Mouse (Mus musculus): ENCODE results near the gene Acta2. TPM values are rescaled to one million over a fixed set of nuclear protein-coding genes. Genes with fewer than 3 reads are reported as not detected.

Gene Acta2
- polyA plus RNA-seq, 1 experiment from 2014 or later: 787 TPM

GRCm38 (mm10) chr19:34195031-34195430 lies 60.4 kb downstream of the Acta2 start:
- DNase-seq (ENCODE audit: low read depth, low spot score): no peak
- POLR2A ChIA-PET: interaction anchor here (0.6 to 0.7 kb wide), 2 partner anchors 32 to 43 kb away, joined by 3 to 4 read pairs; no protein-coding TSS in a partner anchor
- no peak for TF ChIP-seq CTCF (IDR thresholded peaks at IDR 0.05)
- no peaks in the 10 kb centered on the region for H3K27me3 ChIP-seq
- ATAC-seq: no peak
- CTCF ChIA-PET: interaction anchor here (1.1 to 1.6 kb wide), 3 partner anchors 20 to 42 kb away, joined by 3 to 4 read pairs (median 3); no protein-coding TSS in a partner anchor
- in situ Hi-C loops (cut with MboI; ENCODE audit: low pct_unique_long_range_greater_than_20kb): no loop called here

GRCm38 (mm10) chr19:34194132-34194745 lies 61.2 kb downstream of the Acta2 start:
- H3K27me3 ChIP-seq: no peaks in the 10 kb centered on the region
- ChIA-PET CTCF (interaction anchor here (1.1 to 1.3 kb wide), 2 partner anchors 20 to 55 kb away, joined by 3 read pairs; no protein-coding TSS in a partner anchor), POLR2A (interaction anchor here (0.6 to 0.7 kb wide), 2 partner anchors 31 to 44 kb away, joined by 3 to 4 read pairs; no protein-coding TSS in a partner anchor)
- no peak for TF ChIP-seq CTCF (IDR thresholded peaks at IDR 0.05)
- no peak for ATAC-seq
- in situ Hi-C loops (cut with MboI; ENCODE audit: low pct_unique_long_range_greater_than_20kb): no loop called here
- no peak for DNase-seq (ENCODE audit: low read depth, low spot score)

- ChIA-PET CTCF (interaction anchor here (1.1 to 1.3 kb wide), 2 partner anchors 19 to 54 kb away, joined by 3 read pairs; no protein-coding TSS in a partner anchor), POLR2A (no interaction called here)
- DNase-seq (ENCODE audit: low read depth, low spot score) (no peak), ATAC-seq (no peak)
- no peak for TF ChIP-seq CTCF (IDR thresholded peaks at IDR 0.05)
- in situ Hi-C loops (cut with MboI; ENCODE audit: low pct_unique_long_range_greater_than_20kb): no loop called here
- H3K27me3 ChIP-seq: peaks cover 1% of the 10 kb centered on the region
Measured at GRCm38 (mm10) chr19:34193683-34194082, 61.7 kb downstream of the Acta2 start.

DNA sequence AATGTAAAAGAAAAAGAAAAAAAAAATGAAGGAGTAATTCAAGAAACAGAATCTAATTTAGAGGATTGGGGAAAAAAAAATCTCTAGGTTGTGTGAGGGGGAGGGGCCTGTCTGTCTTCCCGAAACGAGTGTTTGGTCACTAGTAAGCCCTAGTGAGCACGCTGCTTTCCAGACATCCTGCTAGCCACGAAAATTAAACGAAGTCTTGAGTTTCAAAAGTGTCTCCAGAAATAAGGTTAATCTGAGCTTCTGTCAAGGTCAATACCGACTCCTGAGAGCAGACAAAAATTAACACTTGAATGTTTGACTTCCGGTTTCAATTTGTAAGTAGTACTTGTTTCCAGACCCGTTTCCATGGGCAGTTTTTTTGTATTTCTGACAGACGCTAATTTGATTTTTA lies 62.2 kb downstream of the Acta2 start:
- DNase-seq (ENCODE audit: low read depth, low spot score) (no peak), ATAC-seq (no peak)
- TF ChIP-seq CTCF (IDR thresholded peaks at IDR 0.05): no peak
- peaks cover 4% of the 10 kb centered on the region for H3K27me3 ChIP-seq
- in situ Hi-C loops (cut with MboI; ENCODE audit: low pct_unique_long_range_greater_than_20kb): no loop called here
- CTCF ChIA-PET: interaction anchor here (1.2 to 1.3 kb wide), 2 partner anchors 23 to 53 kb away, joined by 3 read pairs; no protein-coding TSS in a partner anchor
- POLR2A ChIA-PET: no interaction called here

DNA sequence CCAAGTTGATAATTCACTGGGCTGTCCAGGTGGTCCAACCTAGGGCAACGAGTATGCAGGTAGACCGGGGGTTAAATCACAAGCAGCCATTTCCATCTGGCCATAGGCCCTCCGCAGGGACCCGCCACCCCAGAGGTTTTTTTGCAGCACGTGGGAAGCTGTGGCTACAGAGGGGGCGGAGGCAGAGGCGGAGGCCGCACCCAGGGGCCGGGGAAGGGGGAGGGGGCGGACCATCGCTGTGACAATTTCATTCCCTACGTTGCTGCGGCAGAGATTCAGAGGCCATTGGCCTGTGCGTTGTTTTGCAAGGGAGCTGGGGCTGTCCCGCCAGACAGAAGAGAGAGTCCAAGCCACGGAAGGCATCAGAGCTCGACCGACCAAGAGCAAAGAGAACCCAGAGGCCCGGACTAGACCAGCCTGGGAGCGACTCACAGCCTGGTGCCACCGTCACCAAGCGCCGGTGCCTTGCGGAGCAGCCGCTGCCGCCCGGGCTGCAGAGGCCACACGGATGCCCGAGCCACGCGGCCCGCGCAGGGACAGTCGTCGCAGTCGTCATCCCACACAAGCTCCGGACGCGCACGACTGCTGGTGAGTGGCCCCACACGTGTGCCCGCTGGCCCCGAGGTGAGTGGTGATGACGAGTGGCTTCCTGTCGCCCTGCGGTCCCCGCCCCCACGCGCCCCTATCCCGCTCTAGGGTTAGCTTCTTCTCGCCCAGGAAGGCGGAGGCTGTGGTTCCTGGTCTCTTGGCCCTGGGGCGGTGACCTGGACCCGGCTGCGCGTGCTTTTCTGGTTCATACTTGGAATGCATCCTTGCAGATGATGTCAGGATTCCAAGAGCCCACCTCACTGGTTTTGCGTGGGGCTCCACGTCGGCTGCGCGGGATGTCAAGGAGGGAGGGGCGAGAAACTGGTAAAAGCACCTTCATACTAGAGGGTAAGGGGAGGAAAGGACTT lies 63.1 kb downstream of the Acta2 start, which contains the start of gene Stambpl1:
Gene Stambpl1, plus strand, starts transcription at position 222 of the 956 bp plus-strand sequence.
- DNase-seq (ENCODE audit: low read depth, low spot score): no peak
- TF ChIP-seq CTCF (IDR thresholded peaks at IDR 0.05): no peak
- POLR2A ChIA-PET: no interaction called here
- in situ Hi-C loops (cut with MboI; ENCODE audit: low pct_unique_long_range_greater_than_20kb): no loop called here
- ATAC-seq: peak; percentile 78
- CTCF ChIA-PET: interaction anchor here (1.2 to 1.3 kb wide), 2 partner anchors 9 to 22 kb away, joined by 3 to 4 read pairs; no protein-coding TSS in a partner anchor
- H3K27me3 ChIP-seq: peaks cover 4% of the 10 kb centered on the region

DNA sequence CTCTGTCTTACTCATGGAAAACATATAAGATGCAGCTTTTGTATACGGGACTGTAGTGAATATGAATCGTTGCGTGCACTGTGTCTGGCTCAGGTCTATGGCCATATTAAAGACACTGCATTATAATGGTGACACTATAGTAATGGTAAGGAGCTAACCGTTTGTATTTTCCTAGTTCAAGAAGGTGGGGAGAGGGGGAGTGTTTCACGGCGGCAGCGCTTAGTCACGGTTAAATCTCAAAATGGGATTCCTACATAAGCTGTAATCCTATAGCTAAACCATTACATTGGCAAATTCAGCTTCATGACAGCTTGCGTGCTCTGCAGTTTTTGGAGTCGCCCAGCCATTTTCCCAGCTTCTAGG lies 63.8 kb downstream of the Acta2 start:
- CTCF ChIA-PET: interaction anchor here (1.3 kb wide), 1 partner anchor 8 kb away, joined by 4 read pairs; no protein-coding TSS in a partner anchor
- no peak for ATAC-seq
- DNase-seq (ENCODE audit: low read depth, low spot score): no peak
- in situ Hi-C loops (cut with MboI; ENCODE audit: low pct_unique_long_range_greater_than_20kb): no loop called here
- POLR2A ChIA-PET: no interaction called here
- no peak for TF ChIP-seq CTCF (IDR thresholded peaks at IDR 0.05)
- H3K27me3 ChIP-seq: peaks cover 4% of the 10 kb centered on the region

Other genes starting within 250 kb of the Acta2 start
- gene Lipk, start 247.3 kb downstream of the Acta2 start, polyA plus RNA-seq (2021): not detected
- gene Lipn, start 188.2 kb downstream of the Acta2 start, polyA plus RNA-seq (2021): not detected
- not detected for gene Lipm, start 154.7 kb downstream of the Acta2 start, polyA plus RNA-seq (2021)
- gene Ankrd22, start 89.5 kb downstream of the Acta2 start, polyA plus RNA-seq (2021): 0.05 TPM
- gene Stambpl1, start 63.4 kb downstream of the Acta2 start, polyA plus RNA-seq (2021): 21.6 TPM
- gene Fas, start 35.1 kb upstream of the Acta2 start, polyA plus RNA-seq (2021): 21.0 TPM
- gene Ch25h, start 219.6 kb upstream of the Acta2 start, polyA plus RNA-seq (2021): not detected